Mouse (Mus musculus) stomach, postnatal 0 days (tissue): ENCODE data around the gene Mgll. TPM values are rescaled to one million over a fixed set of nuclear protein-coding genes. Genes with fewer than 3 reads are reported as not detected.

Experiments used
- ATAC-seq: fragments of 200-750 bp; cut with Nextera tagmentation; 2 replicates; pipeline ENCODE4 v1.8.0; 2017; ENCODE audit not compliant: low FRiP score, low TSS enrichment
- DNase-seq: peaks from one replicate; pipeline ENCODE4 v3.0.0-alpha.2; 2016; ENCODE audit warnings: low spot score
- H3K27ac ChIP-seq: fragments of 300-500 bp; sonication (generic); replicated peaks from 2 replicates; pipeline ENCODE4 v1.5.1; 2014; ENCODE audit warnings: mild to moderate bottlenecking, control low read depth
- H3K27me3 ChIP-seq: fragments of 300-500 bp; sonication (generic); 2 replicates; pipeline ENCODE4 v1.6.1; 2014; ENCODE audit warnings: low read length; ENCODE audit not compliant: control insufficient read depth, insufficient read depth
- H3K36me3 ChIP-seq: fragments of 300-500 bp; sonication (generic); 2 replicates; pipeline ENCODE4 v1.6.1; 2014; ENCODE audit warnings: low read length, mixed read lengths; ENCODE audit not compliant: control insufficient read depth, insufficient read depth
- H3K4me1 ChIP-seq: fragments of 300-500 bp; sonication (generic); replicated peaks from 2 replicates; pipeline ENCODE4 v1.6.1; 2014; ENCODE audit warnings: antibody characterized with exemption; ENCODE audit not compliant: control insufficient read depth, insufficient read depth
- H3K4me2 ChIP-seq: fragments of 300-500 bp; sonication (generic); replicated peaks from 2 replicates; pipeline ENCODE4 v1.6.1; 2014; ENCODE audit warnings: low read depth, mild to moderate bottlenecking, control low read depth, moderate library complexity
- H3K4me3 ChIP-seq: fragments of 300-500 bp; sonication (generic); 2 replicates; pipeline ENCODE4 v1.5.1; 2014; ENCODE audit warnings: low read depth, low read length, control low read depth
- H3K9ac ChIP-seq: fragments of 300-500 bp; sonication (generic); 2 replicates; pipeline ENCODE4 v1.6.1; 2014; ENCODE audit warnings: mild to moderate bottlenecking, low read length, control low read depth, mixed read lengths
- H3K9me3 ChIP-seq: fragments of 300-500 bp; sonication (generic); 2 replicates; pipeline ENCODE4 v1.6.1; 2016; ENCODE audit warnings: low read length; ENCODE audit not compliant: control insufficient read depth
- CTCF ChIP-seq: IDR thresholded peaks from 2 replicates; pipeline ENCODE4 v1.5.1; 2016; ENCODE audit warnings: antibody characterized with exemption, low read depth, mild to moderate bottlenecking, moderate library complexity
- EP300 ChIP-seq: optimal IDR thresholded peaks from 2 replicates; pipeline ENCODE3; 2016; ENCODE audit warnings: antibody characterized with exemption
- WGBS: fragments of 180-500 bp; shearing (Covaris S2); extraction: QIAGEN DNeasy Blood & Tissue Kit; methylation state at CpG from one replicate; pipeline ENCODE4 v1.1.7; 2014; 5-methylcytosine and 5-hydroxymethylcytosine counted together
- polyA plus RNA-seq: library from polyadenylated mRNA; unstranded; fragments of >200 nt; fragmentation: Nextera tagmentation; extraction: Ambion mirVana; gene quantifications from 2 replicates; pipeline ENCODE4 v1.2.1, GENCODE M21; 2015

The Mgll gene
- polyA plus RNA-seq, 1 experiment from 2014 or later: 117 TPM

- ATAC-seq (no peak), DNase-seq (no peak)
- TF ChIP-seq CTCF (no peak), EP300 (no peak)
- no peak overlapping the region for H3K4me2 ChIP-seq
- 85% methylated on average over 5 of the region's 5 CpGs for WGBS
- no peaks in the 10 kb centered on the region for H3K36me3 ChIP-seq
- H3K27me3 ChIP-seq: no peaks in the 10 kb centered on the region
- H3K9ac ChIP-seq: no peak overlapping the region
- no peaks in the 10 kb centered on the region for H3K4me1 ChIP-seq
- no peaks in the 10 kb centered on the region for H3K9me3 ChIP-seq
- no peak overlapping the region for H3K27ac ChIP-seq
- no peak overlapping the region for H3K4me3 ChIP-seq
These were observed 20.5 kb upstream of the Mgll start for GRCm38 (mm10) chr6:88703731-88704130.

DNA sequence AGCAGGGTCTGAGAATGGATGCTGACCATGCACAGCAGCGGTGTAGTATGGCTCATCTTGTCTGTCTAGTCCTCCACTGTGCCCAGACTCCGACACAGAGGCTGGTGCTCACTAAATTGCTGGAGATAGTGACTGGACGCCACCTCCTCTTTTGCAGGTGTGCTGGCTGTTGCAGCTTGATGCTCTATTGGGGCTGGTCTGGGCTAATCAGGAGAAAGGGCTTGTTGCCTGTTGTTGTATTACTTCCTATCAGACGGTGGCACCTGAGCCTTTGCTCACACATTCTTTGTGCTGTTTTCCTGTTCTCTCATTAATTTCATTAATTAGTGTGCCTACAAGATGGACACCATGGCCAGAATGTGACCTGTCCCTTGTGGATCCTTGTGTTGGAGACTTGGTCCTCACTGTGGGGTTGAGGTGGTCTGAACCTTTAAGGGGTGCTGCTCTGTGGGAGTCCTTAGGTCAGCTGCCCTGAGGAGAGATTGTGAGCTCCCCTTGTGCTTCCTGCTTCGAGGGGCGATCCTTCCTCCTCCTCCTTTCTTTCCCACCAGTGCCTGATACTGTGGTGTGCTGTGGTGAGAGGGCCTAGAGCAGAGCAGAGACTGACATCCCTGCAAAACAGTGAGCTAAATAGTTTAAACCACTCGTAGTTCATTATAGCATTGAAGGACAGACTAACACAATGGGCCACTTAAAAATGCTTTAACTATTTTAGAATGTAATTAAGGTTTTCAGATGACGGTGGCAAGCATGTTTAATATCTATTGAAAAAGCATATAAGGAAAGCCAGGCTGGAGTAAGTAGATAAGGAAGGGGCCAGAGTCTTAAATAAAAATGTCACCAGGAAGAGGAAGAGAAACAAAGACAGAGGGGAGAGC is 15.6 kb upstream of the Mgll start:
- 70% methylated on average over 8 of the region's 8 CpGs for WGBS
- H3K9ac ChIP-seq: no peak overlapping the region
- no peak for ATAC-seq

DNA sequence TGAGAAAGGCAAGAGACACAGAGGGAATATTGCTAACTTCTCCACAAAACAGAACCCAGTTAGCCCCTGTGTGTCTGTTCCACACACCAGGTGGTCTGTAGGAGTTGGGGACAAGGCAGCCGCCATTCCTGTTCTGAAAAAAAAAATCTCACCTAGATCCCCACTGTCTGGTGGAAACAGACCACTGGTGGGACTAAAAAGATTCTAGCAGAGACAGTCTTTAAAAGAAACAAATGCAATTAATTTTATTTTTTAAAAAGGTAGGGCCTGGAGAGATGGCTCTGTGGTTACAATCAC is 15.0 kb upstream of the Mgll start:
- H3K4me2 ChIP-seq: no peak overlapping the region
- no peaks in the 10 kb centered on the region for H3K36me3 ChIP-seq
- H3K9me3 ChIP-seq: no peaks in the 10 kb centered on the region
- no peaks in the 10 kb centered on the region for H3K4me1 ChIP-seq
- no peaks in the 10 kb centered on the region for H3K27me3 ChIP-seq
- H3K9ac ChIP-seq: no peak overlapping the region
- 100% methylated on average over 1 of the region's 1 CpGs for WGBS
- H3K4me3 ChIP-seq: no peak overlapping the region
- no peak for ATAC-seq
- TF ChIP-seq EP300 (no peak), CTCF (no peak)
- no peak for DNase-seq
- no peak overlapping the region for H3K27ac ChIP-seq

More for the DNA sequence above, 15.6 kb upstream of the Mgll start:
- H3K36me3 ChIP-seq: no peaks in the 10 kb centered on the region
- DNase-seq: no peak
- TF ChIP-seq CTCF (no peak), EP300 (no peak)
- H3K9me3 ChIP-seq: no peaks in the 10 kb centered on the region
- no peaks in the 10 kb centered on the region for H3K4me1 ChIP-seq
- H3K4me2 ChIP-seq: no peak overlapping the region
- H3K27ac ChIP-seq: no peak overlapping the region
- H3K4me3 ChIP-seq: no peak overlapping the region
- no peaks in the 10 kb centered on the region for H3K27me3 ChIP-seq

GRCm38 (mm10) chr6:88711313-88711712 is 12.9 kb upstream of the Mgll start:
- H3K9me3 ChIP-seq: no peaks in the 10 kb centered on the region
- H3K9ac ChIP-seq: no peak overlapping the region
- no peak overlapping the region for H3K27ac ChIP-seq
- H3K27me3 ChIP-seq: no peaks in the 10 kb centered on the region
- WGBS: 75% methylated on average over 3 of the region's 3 CpGs
- H3K36me3 ChIP-seq: no peaks in the 10 kb centered on the region
- DNase-seq (no peak), ATAC-seq (no peak)
- TF ChIP-seq CTCF (no peak), EP300 (no peak)
- no peak overlapping the region for H3K4me2 ChIP-seq
- no peaks in the 10 kb centered on the region for H3K4me1 ChIP-seq
- no peak overlapping the region for H3K4me3 ChIP-seq

DNA sequence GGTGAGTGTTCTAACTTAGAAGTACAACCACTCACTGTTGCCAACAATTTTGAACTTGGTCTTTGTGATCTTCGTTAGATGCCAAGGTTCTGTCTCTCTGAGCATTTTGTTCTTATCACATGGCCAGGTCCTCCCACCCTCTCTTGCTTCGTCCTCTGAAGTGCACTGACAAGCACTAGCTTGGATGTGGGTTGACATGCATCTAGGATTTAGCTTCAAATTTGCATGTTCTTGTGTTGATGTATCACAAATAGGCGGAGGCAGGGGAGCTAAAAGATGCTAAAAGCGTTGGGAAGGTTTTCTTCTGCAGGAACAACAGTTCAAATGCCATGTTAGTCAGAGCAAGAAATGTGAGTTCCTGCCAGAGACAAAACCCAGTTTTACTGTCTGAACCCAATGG is 12.1 kb upstream of the Mgll start:
- H3K27ac ChIP-seq: no peak overlapping the region
- no peak overlapping the region for H3K9ac ChIP-seq
- TF ChIP-seq EP300 (no peak), CTCF (no peak)
- ATAC-seq: no peak
- H3K4me2 ChIP-seq: no peak overlapping the region
- no peak for DNase-seq
- H3K36me3 ChIP-seq: no peaks in the 10 kb centered on the region
- WGBS: 81% methylated on average over 4 of the region's 4 CpGs
- no peaks in the 10 kb centered on the region for H3K4me1 ChIP-seq
- H3K27me3 ChIP-seq: no peaks in the 10 kb centered on the region
- H3K9me3 ChIP-seq: no peaks in the 10 kb centered on the region
- H3K4me3 ChIP-seq: no peak overlapping the region

DNA sequence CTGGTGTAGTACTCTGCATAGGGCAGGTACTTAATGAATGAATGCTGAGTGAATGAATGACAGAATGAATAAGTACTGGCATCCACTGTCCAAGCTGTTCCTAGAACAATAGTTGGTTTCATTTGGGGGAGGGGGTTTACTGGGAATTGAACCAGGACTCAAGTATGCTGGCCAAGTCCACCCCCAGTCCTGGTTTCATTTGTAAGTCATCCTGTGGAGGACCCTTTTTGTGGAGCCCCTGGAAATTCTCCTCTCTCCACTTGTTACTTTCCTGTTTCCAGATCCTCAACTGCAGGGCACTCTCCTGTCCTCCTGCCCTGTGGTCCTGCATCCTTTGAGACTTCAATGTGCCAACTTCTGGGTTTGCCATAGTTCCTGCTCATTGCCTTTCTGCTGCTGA is 10.9 kb upstream of the Mgll start:
- H3K4me3 ChIP-seq: no peak overlapping the region
- no peaks in the 10 kb centered on the region for H3K36me3 ChIP-seq
- no peak overlapping the region for H3K27ac ChIP-seq
- no peak for DNase-seq
- H3K9me3 ChIP-seq: no peaks in the 10 kb centered on the region
- H3K4me1 ChIP-seq: no peaks in the 10 kb centered on the region
- H3K27me3 ChIP-seq: no peaks in the 10 kb centered on the region
- ATAC-seq: no peak
- no peak overlapping the region for H3K4me2 ChIP-seq
- no peak overlapping the region for H3K9ac ChIP-seq
- TF ChIP-seq CTCF: no peak
- TF ChIP-seq EP300: no peak
